20 mouse cellular contexts compared by ENCODE assay signal in genomic region chr7:89611236-89611635, GRCm38 (mm10). TPM values are rescaled to one million over a fixed set of nuclear protein-coding genes. Genes with fewer than 3 reads are reported as not detected.
DNase-seq lines count a peak whose midpoint lies in the region; TF ChIP-seq lines count a peak whose summit lies in the region.
"Had no signal": no experiment of that assay in that cellular context is flagged by ENCODE, and none has a peak within 500 bp of the region (broad histone marks: within the 10 kb centered on the region; RNA-seq: fewer than 3 reads in every experiment).

No protein-coding gene starts in this region.

- no peaks in the 10 kb centered on the region for H3K36me3 ChIP-seq in C2C12 (ENCODE audit: control insufficient read depth, insufficient read depth)
- H3K36me3 ChIP-seq: heart, embryonic 12.5 days; hindbrain, embryonic 15.5 days; limb, embryonic 15.5 days had no signal

- H3K27me3 ChIP-seq in C2C12 (ENCODE audit: control insufficient read depth, insufficient read depth, insufficient read length), result no peaks in the 10 kb centered on the region
- H3K27me3 ChIP-seq: heart, embryonic 12.5 days; hindbrain, embryonic 15.5 days; limb, embryonic 15.5 days; megakaryocyte, embryonic 14.5 days had no signal

- no peak for TF ChIP-seq CTCF in C2C12 (IDR thresholded peaks at IDR 0.05; ENCODE audit: control insufficient read depth, insufficient read depth, insufficient read length)

- no peaks in the 10 kb centered on the region for H3K79me2 ChIP-seq in C2C12 (ENCODE audit: control insufficient read depth, insufficient read depth)

- peak; percentile 6 for DNase-seq in adrenal gland, postnatal 10 days
- no peak for DNase-seq in adrenal gland, adult 2 months
- DNase-seq in kidney, postnatal 14 days, result peak; percentile 14
- no peak for DNase-seq in kidney, adult 8-10 months
- DNase-seq in fat pad, adult 2 months (ENCODE audit: extremely low read depth, low read depth, low spot score), result peak; percentile 39
- DNase-seq in frontal cortex, postnatal 10 days (ENCODE audit: low spot score in 2 of 2), result no peak
- no peak for DNase-seq in kidney, adult 18-20 months
- DNase-seq: adrenal gland, postnatal 14 days; cerebellum, adult 11-12 months; gastrocnemius, adult 2 months; heart, postnatal 14 days; liver, postnatal 0 days; lung, postnatal 14 days; right cerebral cortex, adult 18-20 months had no signal

- H3ac ChIP-seq in C2C12 (ENCODE audit: control insufficient read depth, insufficient read length, low read depth), result no peak overlapping the region

- H3K79me3 ChIP-seq in C2C12 (ENCODE audit: low read depth), result no peaks in the 10 kb centered on the region

- no peak overlapping the region for H3K4me3 ChIP-seq in C2C12 (ENCODE audit: insufficient read depth, poor library complexity, severe bottlenecking)
- H3K4me3 ChIP-seq: gastrocnemius, adult 2 months; heart, embryonic 12.5 days; hindbrain, embryonic 15.5 days; limb, embryonic 15.5 days; megakaryocyte, embryonic 14.5 days had no signal

TF ChIP-seq in C2C12, 6 proteins besides CTCF, POLR2A, EP300 and RAD21:
- no peak for TF ChIP-seq MAX (IDR thresholded peaks at IDR 0.05)
- peak; percentile 19 for TF ChIP-seq FOSL1 (IDR thresholded peaks at IDR 0.05; ENCODE audit: insufficient read depth, low read length, poor library complexity, severe bottlenecking)
- peak; percentile 3 for TF ChIP-seq MYOD1 (IDR thresholded peaks at IDR 0.05; ENCODE audit: control insufficient read depth, insufficient read length, low read depth)
- no peak for TF ChIP-seq MYOG (IDR thresholded peaks at IDR 0.05; ENCODE audit: control insufficient read depth, extremely low read depth, insufficient read length)
- TF ChIP-seq CEBPB (IDR thresholded peaks at IDR 0.05; ENCODE audit: low read depth), result peak; percentile 49
- no peak for TF ChIP-seq USF1 (IDR thresholded peaks at IDR 0.05; ENCODE audit: low read depth)

RNA-seq across cellular contexts. Expression of gene Me3, which starts 21.0 kb away (rescaled TPM):
- total RNA-seq in adrenal gland, postnatal 10 days (2021), result 10 to 100 TPM; 22.6 to 32.4 TPM
- 10 to 100 TPM; 14.0 to 32.2 TPM for total RNA-seq in adrenal gland, adult 2 months (2021)
- polyA plus RNA-seq in adrenal gland, adult 2 months (2012; rRNA removed), result 5.3 and 5.6 TPM in 2 replicates
- polyA plus RNA-seq in C2C12 (2012; fragmentation: generic; extraction: Trizol), result 2.1 TPM
- total RNA-seq: granulocyte monocyte progenitor cell, adult 5-6 weeks had no signal

Comparison
In these comparisons a context has a peak if more than half of its experiments do, and no peak if none do; other contexts are left out.
1. DNase-seq: peak in adrenal gland, postnatal 10 days (single experiment), kidney, postnatal 14 days (single experiment) and fat pad, adult 2 months (single experiment); none in adrenal gland, adult 2 months (single experiment), kidney, adult 8-10 months (0 of 2), frontal cortex, postnatal 10 days (0 of 2) and kidney, adult 18-20 months (single experiment).